Mouse (Mus musculus) CH12.LX (cell line): ENCODE measurements around the gene Yod1. TPM values are rescaled to one million over a fixed set of nuclear protein-coding genes. Genes with fewer than 3 reads are reported as not detected.

Experiments used
- DNase-seq: peaks from one replicate; pipeline ENCODE4 v3.0.0-alpha.2; 2013; ENCODE audit errors: extremely low read depth
- H3K27ac ChIP-seq: 2 replicates; pipeline ENCODE4 v1.5.1; 2012; ENCODE audit warnings: low read depth, mild to moderate bottlenecking, control low read depth, moderate library complexity; ENCODE audit not compliant: insufficient read depth
- H3K27me3 ChIP-seq: replicated peaks from 2 replicates; pipeline ENCODE3; 2012; ENCODE audit warnings: inconsistent platforms
- H3K36me3 ChIP-seq, 2 experiments: replicated peaks in 1 of 2; 2 replicates each; pipeline versions ENCODE3 to v1.6.1; 2012; ENCODE audit warnings: inconsistent platforms in 1 of 2, low read length in 1 of 2, mild to moderate bottlenecking in 1 of 2, mixed read lengths in 1 of 2, moderate library complexity in 1 of 2; ENCODE audit not compliant: control insufficient read depth in 1 of 2, insufficient read depth in 1 of 2
- H3K4me1 ChIP-seq, 2 experiments: 2 replicates each; pipeline ENCODE4 v1.6.1; 2012; ENCODE audit warnings: inconsistent platforms in 1 of 2, moderate library complexity in 1 of 2; ENCODE audit not compliant: insufficient read depth in 2 of 2, control insufficient read depth in 1 of 2
- H3K4me2 ChIP-seq: 2 replicates; pipeline ENCODE4 v1.6.1; 2012; ENCODE audit warnings: low read depth, mild to moderate bottlenecking, control low read depth; ENCODE audit not compliant: poor library complexity, insufficient read depth, severe bottlenecking
- H3K4me3 ChIP-seq, 3 experiments: fragments of 150-350 bp in 1 of 3; sonication (generic) in 1 of 3; replicated peaks in 1 of 3; 2 replicates each; pipeline versions ENCODE3 to v1.5.1; 2011 to 2012; ENCODE audit warnings: low read depth in 2 of 3, low read length in 2 of 3, mild to moderate bottlenecking in 2 of 3, moderate library complexity in 2 of 3, control low read depth in 1 of 3, improper control_type of control experiment in 1 of 3, inconsistent platforms in 1 of 3, mixed read lengths in 1 of 3; ENCODE audit not compliant: poor library complexity in 1 of 3
- H3K79me2 ChIP-seq: replicated peaks from 2 replicates; pipeline ENCODE4 v1.6.1; 2012; ENCODE audit warnings: mild to moderate bottlenecking, moderate library complexity; ENCODE audit not compliant: control insufficient read depth, poor library complexity, insufficient read depth, severe bottlenecking; ENCODE audit errors: extremely low read depth
- H3K9ac ChIP-seq: 2 replicates; pipeline ENCODE4 v1.6.1; 2012; ENCODE audit warnings: low read depth, mild to moderate bottlenecking, control low read depth, moderate library complexity; ENCODE audit not compliant: insufficient read depth
- H3K9me3 ChIP-seq: replicated peaks from 2 replicates; pipeline ENCODE3; 2012; ENCODE audit warnings: low read length, inconsistent platforms, mixed read lengths
- BHLHE40 ChIP-seq: IDR thresholded peaks from 2 replicates; pipeline ENCODE4 v1.6.1; 2011; ENCODE audit warnings: mild to moderate bottlenecking, low read depth, low read length, improper control_type of control experiment
- CHD1 ChIP-seq: IDR thresholded peaks from 2 replicates; pipeline ENCODE4 v1.6.1; 2012; ENCODE audit warnings: low read depth, low read length, improper control_type of control experiment, inconsistent platforms
- E2F4 ChIP-seq: IDR thresholded peaks from 2 replicates; pipeline ENCODE4 v1.6.1; 2011; ENCODE audit warnings: low read depth, low read length, improper control_type of control experiment; ENCODE audit not compliant: insufficient replicate concordance
- ELF1 ChIP-seq: IDR thresholded peaks from 2 replicates; pipeline ENCODE4 v1.6.1; 2014; ENCODE audit warnings: low read depth, mild to moderate bottlenecking, inconsistent platforms, low read length, improper control_type of control experiment
- GABPA ChIP-seq: IDR thresholded peaks from 2 replicates; pipeline ENCODE4 v1.6.1; 2012; ENCODE audit warnings: low read depth, low read length, improper control_type of control experiment, inconsistent platforms; ENCODE audit not compliant: insufficient replicate concordance
- IRF4 ChIP-seq: IDR thresholded peaks from 2 replicates; pipeline ENCODE4 v1.6.1; 2014; ENCODE audit warnings: low read depth, mild to moderate bottlenecking, inconsistent platforms, low read length, improper control_type of control experiment
- MYC ChIP-seq: IDR thresholded peaks from 2 replicates; pipeline ENCODE4 v1.6.1; 2011; ENCODE audit warnings: low read depth, mild to moderate bottlenecking, improper control_type of control experiment, low read length
- NELFE ChIP-seq: IDR thresholded peaks from 2 replicates; pipeline ENCODE4 v1.6.1; 2011; ENCODE audit warnings: low read depth, low read length, improper control_type of control experiment
- NRF1 ChIP-seq: IDR thresholded peaks from 2 replicates; pipeline ENCODE4 v1.6.1; 2014; ENCODE audit warnings: low read depth, mild to moderate bottlenecking, inconsistent platforms, low read length, improper control_type of control experiment, moderate library complexity
- SIN3A ChIP-seq: IDR thresholded peaks from 2 replicates; pipeline ENCODE4 v1.6.1; 2012; ENCODE audit warnings: low read length, improper control_type of control experiment, inconsistent platforms
- TBP ChIP-seq: conservative IDR thresholded peaks from 2 replicates; pipeline ENCODE4 v1.6.1; 2011; ENCODE audit warnings: low read depth, low read length, improper control_type of control experiment
- USF2 ChIP-seq: conservative IDR thresholded peaks from 2 replicates; pipeline ENCODE4 v1.6.1; 2011; ENCODE audit warnings: low read depth, low read length, improper control_type of control experiment
- ZMIZ1 ChIP-seq: IDR thresholded peaks from 2 replicates; pipeline ENCODE4 v1.6.1; 2012; ENCODE audit warnings: low read depth, mild to moderate bottlenecking, inconsistent platforms, low read length, improper control_type of control experiment
- dilution Hi-C: fragments of 300-500 bp; cut with MboI; formaldehyde crosslinking; loops from 2 replicates; pipeline ENCODE4 v1.14.3; 2020; ENCODE audit warnings: low sequenced_read_pairs; ENCODE audit not compliant: extremely low pct_unique_long_range_greater_than_20kb, extremely low pct_ligation_motif_present
- in situ Hi-C: fragments of 300-500 bp; cut with MboI; formaldehyde crosslinking; loops from 3 replicates; pipeline ENCODE4 v1.14.3; 2019; ENCODE audit warnings: low sequenced_read_pairs, low pct_ligation_motif_present, low pct_unique_long_range_greater_than_20kb, mixed read lengths
- polyA plus RNA-seq: library from polyadenylated mRNA; unstranded; fragments of >175 nt; gene quantifications from 2 replicates; pipeline ENCODE4 v1.2.1, GENCODE M21; 2012; ENCODE audit warnings: low read depth; ENCODE audit not compliant: insufficient read length
- total RNA-seq, 2 experiments: library from RNA; depleted of rRNA; stranded (reverse); fragments of 300-350 nt in 1 of 2; fragments of >200 nt in 1 of 2; gene quantifications; 2 replicates each; pipeline ENCODE4 v1.2.3; 2012 to 2014

Gene Yod1
- total and polyA plus RNA-seq, 3 experiments, result 3.6 to 5.4 (median 5.2) TPM

GRCm38 (mm10) chr1:130746819-130747218 lies 29.7 kb downstream of the Yod1 start:
- Histone ChIP-seq H3K27me3 (no peaks in the 10 kb centered on the region), H3K9me3 (no peaks in the 10 kb centered on the region), H3K36me3 (no peaks in the 10 kb centered on the region), H3K4me1 (peaks cover 0 to under 1% of the 10 kb centered on the region in 2 experiments; a peak in 2 of 4 replicates), H3K4me2 (no peak overlapping the region), H3K27ac (no peak overlapping the region), H3K9ac (no peak overlapping the region), H3K79me2 (no peaks in the 10 kb centered on the region), H3K4me3 (no peak overlapping the region)
- in situ Hi-C loops, result no loop called here
- TF ChIP-seq CHD1, result no peak
- TF ChIP-seq ZMIZ1, result no peak
- TF ChIP-seq BHLHE40, result no peak
- no peak for TF ChIP-seq TBP
- TF ChIP-seq NRF1, result no peak
- no peak for TF ChIP-seq SIN3A
- TF ChIP-seq E2F4, result no peak
- TF ChIP-seq GABPA, result no peak
- no peak for TF ChIP-seq IRF4
- dilution Hi-C loops, result no loop called here
- no peak for DNase-seq

GRCm38 (mm10) chr1:130759689-130760088 lies 42.6 kb downstream of the Yod1 start:
- Histone ChIP-seq H3K9me3 (no peaks in the 10 kb centered on the region), H3K9ac (no peak overlapping the region), H3K79me2 (no peaks in the 10 kb centered on the region)
- DNase-seq, result no peak
- TF ChIP-seq ELF1 (no peak), NELFE (no peak), TBP (no peak)
- TF ChIP-seq, all 38 proteins: peak for 0
- Histone ChIP-seq H3K36me3 (no peaks in the 10 kb centered on the region), H3K27ac (no peak overlapping the region), H3K4me2 (no peak overlapping the region), H3K27me3 (no peaks in the 10 kb centered on the region), H3K4me3 (no peak overlapping the region), H3K4me1 (peaks cover 0 to 4% of the 10 kb centered on the region in 2 experiments; a peak in 1 of 4 replicates)
- dilution Hi-C loops (no loop called here), in situ Hi-C loops (no loop called here)

GRCm38 (mm10) chr1:130761597-130761996 lies 44.5 kb downstream of the Yod1 start:
- no peak overlapping the region for H3K4me3 ChIP-seq
- in situ Hi-C loops (no loop called here), dilution Hi-C loops (no loop called here)

More at GRCm38 (mm10) chr1:130761597-130761996, 44.5 kb downstream of the Yod1 start:
- Histone ChIP-seq H3K9ac (no peak overlapping the region), H3K4me1 (peaks cover 0 to 4% of the 10 kb centered on the region in 2 experiments; a peak in 1 of 4 replicates), H3K9me3 (no peaks in the 10 kb centered on the region), H3K27me3 (no peaks in the 10 kb centered on the region)
- no peak for DNase-seq
- TF ChIP-seq BHLHE40, result no peak
- TF ChIP-seq MYC, result no peak
- TF ChIP-seq USF2, result no peak
- TF ChIP-seq, all 38 proteins: peak for 0
- H3K36me3 ChIP-seq, result no peaks in the 10 kb centered on the region
- no peaks in the 10 kb centered on the region; the same call in 1 of the 2 replicates for H3K79me2 ChIP-seq
- H3K4me2 ChIP-seq, result no peak overlapping the region
- H3K27ac ChIP-seq, result no peak overlapping the region
